Mouse (Mus musculus) liver, embryonic 14.5 days (tissue): ENCODE results near the gene Hoxb5.

Experiments used
- CTCF ChIP-seq: IDR thresholded peaks from 2 replicates; pipeline ENCODE4 v1.5.1; 2016; ENCODE audit warnings: antibody characterized with exemption, low read depth, control low read depth
- EP300 ChIP-seq: IDR thresholded peaks from 2 replicates; pipeline ENCODE4 v1.6.1; 2016; ENCODE audit warnings: antibody characterized with exemption, low read depth

GRCm38 (mm10) chr11:96299781-96300180 lies 3.4 kb upstream of the Hoxb5 start:
- TF ChIP-seq CTCF (no peak), EP300 (no peak)
